ENCODE assay signal across 9 mouse cellular contexts in the genomic region with DNA sequence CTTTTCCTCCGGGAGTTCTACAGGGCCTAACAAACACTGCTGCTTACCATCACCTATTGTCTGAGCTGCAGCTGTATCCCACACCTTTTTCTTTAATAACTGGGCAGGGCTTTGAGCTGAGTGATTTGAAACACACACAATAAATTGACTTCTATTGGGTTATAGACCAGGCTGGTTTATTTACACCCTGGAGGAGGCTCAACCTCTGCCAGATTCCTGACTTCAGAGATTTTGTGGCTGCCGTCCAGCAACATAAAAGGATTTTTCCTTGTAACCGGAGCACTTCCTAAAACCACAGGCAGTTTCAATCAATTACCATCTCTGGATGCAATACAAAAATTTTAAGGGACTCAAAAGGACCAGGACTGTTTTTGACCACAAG.
DNase-seq lines count a peak whose midpoint lies in the region; ATAC-seq and TF ChIP-seq lines count a peak whose summit lies in the region.
"Had no signal": no experiment of that assay in that cellular context is flagged by ENCODE, and none has a peak within 500 bp of the region (broad histone marks: within the 10 kb centered on the region; RNA-seq: fewer than 3 reads in every experiment).

No protein-coding gene starts in this region.

- no peaks in the 10 kb centered on the region for H3K79me2 ChIP-seq in liver, adult 2 months (ENCODE audit: control insufficient read depth, insufficient read depth, low read length)

- TF ChIP-seq POLR2A in liver, adult 2 months (IDR thresholded peaks at IDR 0.05; ENCODE audit: extremely low read depth, insufficient read depth, low read length): no peak

- no peaks in the 10 kb centered on the region for H3K36me3 ChIP-seq in liver, adult 2 months (ENCODE audit: control insufficient read depth, insufficient read depth, low read length)
- H3K36me3 ChIP-seq in liver, embryonic 11.5 days (ENCODE audit: control insufficient read depth, insufficient read depth, low read length): no peaks in the 10 kb centered on the region
- H3K36me3 ChIP-seq in forebrain, embryonic 16.5 days (ENCODE audit: control insufficient read depth, insufficient read depth): no peaks in the 10 kb centered on the region
- no peaks in the 10 kb centered on the region for H3K36me3 ChIP-seq in midbrain, embryonic 12.5 days

- no peak overlapping the region for H3K9ac ChIP-seq in liver, adult 2 months (ENCODE audit: low read depth, low read length)
- H3K9ac ChIP-seq in liver, embryonic 11.5 days (ENCODE audit: low read depth, low read length): no peak overlapping the region
- peak overlapping the region; percentile 35 for H3K9ac ChIP-seq in forebrain, embryonic 16.5 days (replicated peaks; ENCODE audit: low read depth, low read length)
- H3K9ac ChIP-seq in midbrain, embryonic 12.5 days (replicated peaks): peak overlapping the region; percentile 28; the same call in 1 of the 2 replicates

- no peak overlapping the region for H3K27ac ChIP-seq in liver, adult 2 months (replicated peaks; ENCODE audit: insufficient read depth, low read depth, low read length)
- no peak overlapping the region for H3K27ac ChIP-seq in liver, embryonic 11.5 days (ENCODE audit: low read depth, low read length)
- H3K27ac ChIP-seq in forebrain, embryonic 16.5 days (ENCODE audit: low read length): peak overlapping the region; percentile 80
- peak overlapping the region; percentile 82 for H3K27ac ChIP-seq in midbrain, embryonic 12.5 days (replicated peaks)
- H3K27ac ChIP-seq: heart, adult 2 months had no signal

- DNase-seq in liver, adult 2 months (ENCODE audit: extremely low read depth, low read depth, low spot score): peak; percentile 14
- no peak for DNase-seq in liver, embryonic 11.5 days (ENCODE audit: low spot score)
- peak; percentile 34 for DNase-seq in kidney, adult 11 months
- DNase-seq in testis, postnatal 14 days (ENCODE audit: low spot score): no peak
- DNase-seq in liver: no peak

- no peak overlapping the region for H3K4me2 ChIP-seq in liver, embryonic 11.5 days
- 0 out of 2 replicates have a peak overlapping the region, but pooled peaks have one; percentile 1 for H3K4me2 ChIP-seq in forebrain, embryonic 16.5 days (ENCODE audit: low read length)
- no peak overlapping the region for H3K4me2 ChIP-seq in midbrain, embryonic 12.5 days (replicated peaks)

- H3K9me3 ChIP-seq in liver, embryonic 11.5 days (ENCODE audit: control insufficient read depth, low read length): no peaks in the 10 kb centered on the region
- no peaks in the 10 kb centered on the region for H3K9me3 ChIP-seq in forebrain, embryonic 16.5 days (ENCODE audit: control insufficient read depth, low read length)
- H3K9me3 ChIP-seq in midbrain, embryonic 12.5 days: no peaks in the 10 kb centered on the region

- ATAC-seq in liver, embryonic 11.5 days (replicated peaks; ENCODE audit: low FRiP score): no peak
- no peak for ATAC-seq in forebrain, embryonic 16.5 days
- ATAC-seq in midbrain, embryonic 12.5 days (ENCODE audit: low FRiP score, low read depth): no peak
- no peak for ATAC-seq in megakaryocyte progenitor cell, adult 5-6 weeks (replicated peaks; ENCODE audit: poor library complexity)

- 31% methylated on average over 3 of the region's 3 CpGs for WGBS in liver, adult 2 months
- 48% methylated on average over 3 of the region's 3 CpGs for WGBS in liver, embryonic 11.5 days
- 4% methylated on average over 3 of the region's 3 CpGs for WGBS in forebrain, embryonic 16.5 days
- WGBS in midbrain, embryonic 12.5 days: 38% methylated on average over 3 of the region's 3 CpGs

- H3K27me3 ChIP-seq in liver, adult 2 months (ENCODE audit: control insufficient read depth, insufficient read depth, low read length): 0 out of 2 replicates have a peak, but pooled peaks cover 2% of the 10 kb centered on the region
- peaks cover 6% of the 10 kb centered on the region for H3K27me3 ChIP-seq in liver, embryonic 11.5 days (replicated peaks; ENCODE audit: control insufficient read depth, insufficient read depth, low read length)
- no peaks in the 10 kb centered on the region for H3K27me3 ChIP-seq in forebrain, embryonic 16.5 days (replicated peaks; ENCODE audit: control insufficient read depth, insufficient read depth, low read length)
- 0 out of 2 replicates have a peak, but pooled peaks cover 3% of the 10 kb centered on the region for H3K27me3 ChIP-seq in midbrain, embryonic 12.5 days

- no peaks in the 10 kb centered on the region for H3K4me1 ChIP-seq in liver, adult 2 months (ENCODE audit: control insufficient read depth, insufficient read depth, low read length)
- peaks cover 3% of the 10 kb centered on the region; the same call in 1 of the 2 replicates for H3K4me1 ChIP-seq in liver, embryonic 11.5 days (replicated peaks; ENCODE audit: control insufficient read depth, insufficient read depth, low read length)
- H3K4me1 ChIP-seq in forebrain, embryonic 16.5 days (replicated peaks; ENCODE audit: control insufficient read depth, insufficient read depth, low read length): peaks cover 45% of the 10 kb centered on the region
- H3K4me1 ChIP-seq in midbrain, embryonic 12.5 days: peaks cover 55% of the 10 kb centered on the region

- H3K4me3 ChIP-seq in liver, adult 2 months (ENCODE audit: insufficient read depth, low read depth, low read length): no peak overlapping the region
- no peak overlapping the region for H3K4me3 ChIP-seq in liver, embryonic 11.5 days (ENCODE audit: low read depth, low read length)
- no peak overlapping the region for H3K4me3 ChIP-seq in forebrain, embryonic 16.5 days (replicated peaks; ENCODE audit: low read length)
- no peak overlapping the region for H3K4me3 ChIP-seq in midbrain, embryonic 12.5 days
- H3K4me3 ChIP-seq: heart, adult 2 months had no signal

- no peak for TF ChIP-seq CTCF in liver, adult 2 months (IDR thresholded peaks at IDR 0.05; ENCODE audit: low read depth, low read length)

Comparison
In these comparisons a context has a peak if more than half of its experiments do, and no peak if none do; other contexts are left out.
1. DNase-seq: peak in liver, adult 2 months (single experiment) and kidney, adult 11 months (single experiment); none in liver, embryonic 11.5 days (single experiment), testis, postnatal 14 days (single experiment) and liver (single experiment).
2. H3K27ac ChIP-seq: peak in forebrain, embryonic 16.5 days (single experiment) and midbrain, embryonic 12.5 days (single experiment); none in liver, adult 2 months (single experiment) and liver, embryonic 11.5 days (single experiment).
3. H3K9ac ChIP-seq: peak in forebrain, embryonic 16.5 days (single experiment) and midbrain, embryonic 12.5 days (single experiment); none in liver, adult 2 months (single experiment) and liver, embryonic 11.5 days (single experiment).